In the genomic region with DNA sequence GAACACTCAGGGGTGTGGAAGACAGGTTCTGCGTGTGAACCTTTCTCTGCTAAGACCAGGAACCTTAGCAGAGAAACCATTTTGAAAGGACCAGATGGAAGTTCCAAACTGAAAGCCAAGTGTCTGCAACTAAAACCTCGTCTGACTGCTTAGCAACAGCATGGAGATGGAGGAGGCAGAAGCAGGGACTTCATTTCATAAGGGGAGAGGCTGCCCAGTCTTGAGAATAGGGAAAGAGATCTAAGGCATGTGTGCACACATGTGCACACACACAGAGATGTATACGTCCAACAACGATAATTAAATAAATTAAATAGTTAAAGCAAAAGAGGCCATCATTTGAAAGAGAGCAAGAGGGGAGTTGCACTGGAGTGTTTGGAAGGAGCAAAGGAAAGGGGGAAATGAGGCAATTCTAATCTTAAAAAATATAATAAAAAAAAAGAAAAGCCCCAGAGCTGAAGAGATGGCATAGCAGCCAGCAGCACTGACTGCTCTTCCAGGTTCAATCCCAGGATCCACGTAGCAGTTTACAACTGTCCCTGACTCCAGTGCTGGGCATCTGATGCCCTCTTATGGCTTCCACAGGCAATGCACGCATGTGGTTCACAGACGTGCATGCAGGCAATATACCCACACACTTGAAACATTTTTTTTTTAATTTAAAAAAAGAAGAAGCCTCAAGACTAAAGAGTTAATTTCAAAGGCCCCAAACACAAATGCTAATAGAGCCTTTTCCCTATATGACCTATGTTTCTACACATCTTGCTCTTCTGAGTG, we compare ENCODE assay signal across 9 mouse cellular contexts. TPM values are rescaled to one million over a fixed set of nuclear protein-coding genes. Genes with fewer than 3 reads are reported as not detected.
DNase-seq lines count a peak whose midpoint lies in the region; ATAC-seq and TF ChIP-seq lines count a peak whose summit lies in the region.
"Had no signal": no experiment of that assay in that cellular context is flagged by ENCODE, and none has a peak within 500 bp of the region (broad histone marks: within the 10 kb centered on the region; RNA-seq: fewer than 3 reads in every experiment).

No protein-coding gene starts in this region.

- no peak overlapping the region for H3K9ac ChIP-seq in embryonic facial prominence, embryonic 14.5 days (ENCODE audit: low read depth, low read length)
- H3K9ac ChIP-seq in lung, postnatal 0 days (replicated peaks; ENCODE audit: low read depth) = no peak overlapping the region
- H3K9ac ChIP-seq: lung, embryonic 15.5 days had no signal

- H3K4me1 ChIP-seq in embryonic facial prominence, embryonic 14.5 days (ENCODE audit: control insufficient read depth, insufficient read depth, low read length) = no peaks in the 10 kb centered on the region
- H3K4me1 ChIP-seq in hindbrain, embryonic 10.5 days (replicated peaks) = peaks cover 21% of the 10 kb centered on the region
- H3K4me1 ChIP-seq in lung, postnatal 0 days (ENCODE audit: insufficient read depth, low read depth, low read length) = no peaks in the 10 kb centered on the region
- H3K4me1 ChIP-seq: lung, embryonic 15.5 days had no signal

- no peak for TF ChIP-seq EP300 in lung, postnatal 0 days (IDR thresholded peaks at IDR 0.05)

- no peak overlapping the region for H3K27ac ChIP-seq in embryonic facial prominence, embryonic 14.5 days (replicated peaks; ENCODE audit: low read depth, low read length)
- no peak overlapping the region for H3K27ac ChIP-seq in hindbrain, embryonic 10.5 days
- no peak overlapping the region for H3K27ac ChIP-seq in lung, postnatal 0 days (ENCODE audit: low read length)
- H3K27ac ChIP-seq: lung, embryonic 15.5 days had no signal

- H3K36me3 ChIP-seq in embryonic facial prominence, embryonic 14.5 days (ENCODE audit: control insufficient read depth, insufficient read depth, low read length) = no peaks in the 10 kb centered on the region
- H3K36me3 ChIP-seq in hindbrain, embryonic 10.5 days = peaks cover 9% of the 10 kb centered on the region; the same call in 1 of the 2 replicates
- no peaks in the 10 kb centered on the region for H3K36me3 ChIP-seq in lung, postnatal 0 days (ENCODE audit: insufficient read depth, low read length)
- H3K36me3 ChIP-seq: lung, embryonic 15.5 days had no signal

- no peak overlapping the region for H3K4me3 ChIP-seq in embryonic facial prominence, embryonic 14.5 days (ENCODE audit: low read depth, low read length)
- no peak overlapping the region for H3K4me3 ChIP-seq in hindbrain, embryonic 10.5 days
- H3K4me3 ChIP-seq in lung, postnatal 0 days (ENCODE audit: low read depth, low read length) = no peak overlapping the region
- H3K4me3 ChIP-seq: lung, embryonic 15.5 days had no signal

- peak; percentile 80 for ATAC-seq in embryonic facial prominence, embryonic 14.5 days (ENCODE audit: low read depth)
- ATAC-seq in lung, postnatal 0 days = peak; percentile 77

- H3K27me3 ChIP-seq in embryonic facial prominence, embryonic 14.5 days (replicated peaks; ENCODE audit: control insufficient read depth, insufficient read depth, low read length) = no peaks in the 10 kb centered on the region
- no peaks in the 10 kb centered on the region for H3K27me3 ChIP-seq in hindbrain, embryonic 10.5 days (ENCODE audit: insufficient read depth, poor library complexity, severe bottlenecking)
- no peaks in the 10 kb centered on the region for H3K27me3 ChIP-seq in lung, postnatal 0 days (replicated peaks; ENCODE audit: insufficient read depth, low read length)
- H3K27me3 ChIP-seq: lung, embryonic 15.5 days had no signal

- H3K4me2 ChIP-seq in embryonic facial prominence, embryonic 14.5 days (ENCODE audit: low read depth, low read length) = no peak overlapping the region
- no peak overlapping the region for H3K4me2 ChIP-seq in lung, postnatal 0 days (replicated peaks; ENCODE audit: low read depth, low read length)
- H3K4me2 ChIP-seq: lung, embryonic 15.5 days had no signal

- 46% methylated on average over 7 of the region's 7 CpGs for WGBS in embryonic facial prominence, embryonic 14.5 days
- WGBS in hindbrain, embryonic 10.5 days = 50% methylated on average over 7 of the region's 7 CpGs
- 52% methylated on average over 7 of the region's 7 CpGs for WGBS in lung, postnatal 0 days

- TF ChIP-seq CTCF in lung, postnatal 0 days (IDR thresholded peaks at IDR 0.05) = peak; percentile 84

- H3K9me3 ChIP-seq in embryonic facial prominence, embryonic 14.5 days (ENCODE audit: control insufficient read depth, low read length) = no peaks in the 10 kb centered on the region
- H3K9me3 ChIP-seq in hindbrain, embryonic 10.5 days = no peaks in the 10 kb centered on the region
- no peaks in the 10 kb centered on the region for H3K9me3 ChIP-seq in lung, postnatal 0 days (ENCODE audit: low read length)
- H3K9me3 ChIP-seq: lung, embryonic 15.5 days had no signal

- DNase-seq in gastrocnemius, adult 18-20 months (ENCODE audit: low spot score) = peak; percentile 20
- no peak for DNase-seq in gastrocnemius, adult 8-10 months (ENCODE audit: low spot score in 2 of 2)
- DNase-seq in adrenal gland, postnatal 25 days = peak; percentile 50
- peak; percentile 73 for DNase-seq in embryonic facial prominence, embryonic 14.5 days (ENCODE audit: low spot score)
- DNase-seq in hindbrain, embryonic 10.5 days (ENCODE audit: low spot score) = peak; percentile 56
- DNase-seq in layer of hippocampus, adult 18-20 months (ENCODE audit: low spot score in 2 of 2) = peak; percentile 31 to 80
- DNase-seq in lung, postnatal 0 days (ENCODE audit: low spot score) = peak; percentile 73
- DNase-seq in right cerebral cortex, adult 2 months (ENCODE audit: low spot score in 2 of 2) = peak; percentile 70 to 72

RNA-seq across cellular contexts. Expression of gene Ninl, which starts 38.6 kb away (rescaled TPM):
- total RNA-seq in gastrocnemius, adult 18-20 months (2021) = under 1 TPM; 0.43 to 0.47 TPM
- total RNA-seq in gastrocnemius, adult 8-10 months (2022) = under 1 TPM in 2 of 4 experiments, not detected in 2; 0.22 to 0.65 TPM
- 30.3 and 34.7 TPM in 2 replicates for total RNA-seq in adrenal gland, postnatal 25 days (2021)
- 6.1 TPM in 2 replicates for polyA plus RNA-seq in embryonic facial prominence, embryonic 14.5 days (2014; fragmentation: Nextera tagmentation; extraction: Ambion mirVana)
- polyA plus RNA-seq in hindbrain, embryonic 10.5 days (2016; fragmentation: Nextera tagmentation; extraction: Ambion mirVana) = 11.8 and 19.5 TPM in 2 replicates
- 1 to 10 TPM; 5.6 to 5.8 TPM for total RNA-seq in layer of hippocampus, adult 18-20 months (2021)
- 2.9 and 3.9 TPM in 2 replicates for polyA plus RNA-seq in lung, postnatal 0 days (2015; fragmentation: Nextera tagmentation; extraction: Ambion mirVana)

RNA-seq across cellular contexts. Expression of gene Nanp, which starts 38.6 kb away (rescaled TPM):
- total RNA-seq in gastrocnemius, adult 18-20 months (2021) = 1 to 10 TPM; 1.9 to 2.7 TPM
- total RNA-seq in gastrocnemius, adult 8-10 months (2022) = 1 to 10 TPM; 2.6 to 3.8 (median 3.2) TPM
- total RNA-seq in adrenal gland, postnatal 25 days (2021) = 14.8 and 16.3 TPM in 2 replicates
- 39.0 and 39.3 TPM in 2 replicates for polyA plus RNA-seq in embryonic facial prominence, embryonic 14.5 days (2014; fragmentation: Nextera tagmentation; extraction: Ambion mirVana)
- polyA plus RNA-seq in hindbrain, embryonic 10.5 days (2016; fragmentation: Nextera tagmentation; extraction: Ambion mirVana) = 47.0 and 53.0 TPM in 2 replicates
- 10 to 100 TPM; 18.8 to 24.9 TPM for total RNA-seq in layer of hippocampus, adult 18-20 months (2021)
- polyA plus RNA-seq in lung, postnatal 0 days (2015; fragmentation: Nextera tagmentation; extraction: Ambion mirVana) = 20.8 and 23.4 TPM in 2 replicates

Comparison
In these comparisons a context has a peak if more than half of its experiments do, and no peak if none do; other contexts are left out.
1. DNase-seq: peak in gastrocnemius, adult 18-20 months (single experiment), adrenal gland, postnatal 25 days (single experiment), embryonic facial prominence, embryonic 14.5 days (single experiment), hindbrain, embryonic 10.5 days (single experiment), layer of hippocampus, adult 18-20 months (2 of 2), lung, postnatal 0 days (single experiment) and right cerebral cortex, adult 2 months (2 of 2); none in gastrocnemius, adult 8-10 months (0 of 2).
2. RNA of gene Ninl, which starts 38.6 kb away (total RNA-seq): 30.3 to 34.7 TPM in adrenal gland, postnatal 25 days and 5.6 to 5.8 TPM in layer of hippocampus, adult 18-20 months; 0.43 to 0.47 TPM in gastrocnemius, adult 18-20 months and 0.22 to 0.65 TPM in gastrocnemius, adult 8-10 months; every median in the first group is over 4 times any median in the second.